Mouse (Mus musculus): ENCODE results near the gene Kif24.
"Not testable (repeated sequence)": the region's sequence is repeated elsewhere in the genome, so short reads cannot be mapped to it uniquely, and the experiment has no call there.

Kif24 gene

GRCm38 (mm10) chr4:41493464-41494116 lies 28.9 kb upstream of the Kif24 start:
- DNase-seq (ENCODE audit: low spot score in 2 of 2), result no peak

GRCm38 (mm10) chr4:41492951-41493350 lies 28.3 kb upstream of the Kif24 start:
- no peak for DNase-seq (ENCODE audit: low spot score in 2 of 2)

- no peak for DNase-seq (ENCODE audit: low spot score in 2 of 2)
These were observed 16.9 kb upstream of the Kif24 start for GRCm38 (mm10) chr4:41481601-41482017.

GRCm38 (mm10) chr4:41480254-41480653 lies 15.6 kb upstream of the Kif24 start:
- DNase-seq (ENCODE audit: low spot score in 2 of 2), result no peak

- DNase-seq (ENCODE audit: low spot score in 2 of 2), result no peak
These were observed 14.7 kb upstream of the Kif24 start for GRCm38 (mm10) chr4:41479456-41479804.

DNA sequence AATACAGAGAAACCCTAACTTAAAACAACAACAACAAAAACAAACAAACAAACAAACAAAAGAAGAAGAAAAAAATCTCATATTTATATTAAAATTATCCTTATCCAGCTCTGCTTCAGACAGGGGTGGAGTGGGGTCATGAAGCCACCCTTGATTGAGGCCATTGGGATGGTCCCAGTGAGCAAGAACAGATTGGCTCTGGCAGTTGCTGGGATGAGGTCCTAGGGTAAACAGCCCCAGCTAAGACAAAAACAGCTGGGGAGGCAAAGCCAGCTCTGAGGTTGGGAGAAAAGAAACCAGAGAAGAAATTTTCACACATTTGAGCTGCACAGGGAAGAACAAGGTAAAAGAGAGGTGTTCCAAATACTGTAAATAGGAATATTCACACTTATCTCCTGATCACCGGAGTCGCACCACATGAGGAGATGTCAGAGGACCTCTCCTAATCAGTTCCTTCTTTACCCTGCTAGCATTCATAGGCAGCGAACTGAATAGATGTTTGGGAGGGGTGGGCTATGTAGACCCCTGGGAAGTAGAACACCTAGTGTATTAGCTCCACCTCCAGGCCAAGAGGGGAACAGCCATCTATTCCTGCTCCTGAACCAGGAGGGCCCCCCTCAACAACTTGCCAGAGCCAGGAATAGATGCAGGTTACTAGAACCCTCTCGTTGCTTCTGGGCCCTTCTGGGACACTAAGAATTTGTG lies 14.2 kb upstream of the Kif24 start:
- no peak for DNase-seq (ENCODE audit: low spot score in 2 of 2)

GRCm38 (mm10) chr4:41477648-41478160 lies 13.0 kb upstream of the Kif24 start:
- DNase-seq (ENCODE audit: low spot score in 2 of 2), result no peak

- no peak for DNase-seq (ENCODE audit: low spot score in 2 of 2)
These were observed 6.7 kb upstream of the Kif24 start for GRCm38 (mm10) chr4:41471384-41471689.

- DNase-seq (ENCODE audit: low spot score in 2 of 2), result no peak
These were observed 6.1 kb upstream of the Kif24 start for GRCm38 (mm10) chr4:41470684-41471383.

GRCm38 (mm10) chr4:41470051-41470683 lies 5.5 kb upstream of the Kif24 start:
- no peak for DNase-seq (ENCODE audit: low spot score in 2 of 2)

DNA sequence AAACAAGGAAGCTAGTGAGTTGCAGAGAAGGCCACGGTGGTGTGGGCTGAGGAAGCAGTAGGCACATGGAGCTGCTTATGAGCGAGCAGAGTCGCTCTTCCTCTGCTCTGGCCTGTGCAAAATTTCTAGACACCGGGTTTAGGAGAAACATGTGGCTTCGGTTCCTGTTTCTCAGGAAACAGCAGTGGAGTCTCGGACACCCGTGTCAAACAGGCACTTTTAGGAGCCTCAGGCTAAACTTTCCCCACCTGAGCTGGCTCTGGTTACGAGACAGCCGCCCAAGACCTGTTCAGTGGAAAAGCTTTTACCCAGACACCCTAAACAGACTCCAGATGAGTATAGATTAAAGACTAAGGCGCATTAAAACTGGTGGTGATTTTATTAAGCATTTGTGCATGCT lies 4.5 kb upstream of the Kif24 start:
- DNase-seq (ENCODE audit: low spot score in 2 of 2), result no peak

DNA sequence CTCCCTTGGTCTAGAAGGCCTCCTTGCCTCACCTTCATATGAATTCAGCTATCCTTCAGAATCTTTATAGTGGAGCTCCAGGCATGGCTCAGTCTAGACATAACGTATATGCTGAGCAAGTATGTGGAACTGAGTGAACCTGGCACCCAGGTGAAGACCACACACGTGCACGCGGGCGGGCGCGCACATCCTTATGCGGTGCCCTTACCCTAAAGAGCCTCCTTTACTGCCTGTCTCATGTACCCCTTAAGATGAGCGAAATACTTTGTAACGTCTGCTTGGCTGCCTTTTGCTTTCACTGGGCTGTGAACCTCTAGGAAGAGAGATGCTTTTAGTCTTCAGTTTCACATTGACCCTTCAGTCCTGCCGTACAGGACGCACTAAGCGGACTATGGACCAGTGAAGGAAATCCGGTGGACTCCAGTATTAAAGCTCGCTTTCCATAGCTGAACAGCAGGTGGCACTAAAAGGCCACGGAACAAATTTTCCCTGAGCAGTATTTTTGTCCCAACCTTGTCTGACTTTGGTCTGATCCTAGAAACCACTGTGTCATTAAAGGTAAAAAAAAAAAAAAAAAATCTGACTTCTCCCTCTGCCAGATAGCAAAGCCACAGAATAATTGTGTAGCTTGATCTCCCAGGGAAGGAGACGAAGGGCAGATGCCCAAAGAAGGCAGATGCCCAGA lies 3.9 kb upstream of the Kif24 start:
- DNase-seq (ENCODE audit: low spot score in 2 of 2), result peak; percentile 24 to 38

DNA sequence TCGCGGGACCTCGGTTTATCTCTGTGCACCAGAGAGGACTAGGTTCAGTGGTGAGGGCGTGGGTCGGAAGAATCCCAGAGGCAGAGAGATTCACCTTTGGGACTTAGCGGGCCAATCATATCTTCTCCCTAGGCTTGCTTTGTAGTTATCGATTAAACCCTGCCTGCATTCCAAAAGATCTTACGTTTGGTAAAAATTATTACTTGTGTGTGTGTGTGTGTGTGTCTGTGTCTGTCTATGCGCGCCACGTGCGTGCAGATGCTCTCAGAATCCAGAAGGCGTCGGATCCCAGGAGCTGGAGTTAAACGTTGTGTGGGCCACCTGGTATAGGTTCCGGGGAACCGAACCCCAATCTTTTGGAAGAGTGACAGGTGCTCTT lies 589 bp upstream of the Kif24 start:
- no peak for DNase-seq (ENCODE audit: low spot score in 2 of 2)

DNA sequence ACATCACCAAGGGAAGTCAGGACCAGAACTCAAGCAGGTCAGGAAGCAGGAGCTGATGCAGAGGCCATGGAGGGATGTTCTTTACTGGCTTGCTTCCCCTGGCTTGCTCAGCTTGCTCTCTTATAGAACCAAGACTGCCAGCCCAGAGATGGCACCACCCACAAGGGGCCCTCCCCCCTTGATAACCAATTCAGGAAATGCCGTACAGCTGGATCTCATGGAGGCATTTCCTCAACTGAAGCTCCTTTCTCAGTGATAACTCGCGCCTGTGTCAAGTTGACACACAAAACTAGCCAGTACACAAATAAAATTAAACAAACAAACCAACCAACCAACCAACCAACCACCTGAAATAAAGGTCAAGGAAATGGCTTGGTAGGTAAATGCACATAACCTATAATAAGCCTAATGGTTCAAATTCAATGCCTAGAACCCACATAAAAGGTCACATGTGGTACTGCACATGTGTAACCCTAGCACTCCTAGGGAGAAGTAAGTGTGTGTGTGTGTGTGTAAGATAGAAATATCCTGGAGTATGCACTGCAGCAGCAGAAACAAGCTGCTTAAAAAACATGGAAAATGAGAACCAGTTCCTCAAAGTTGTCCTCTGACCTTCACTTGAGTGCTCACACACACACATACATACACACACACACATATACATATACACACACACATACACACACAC lies 1.5 kb downstream of the Kif24 start:
- DNase-seq (ENCODE audit: low spot score in 2 of 2), result not testable (repeated sequence)

DNA sequence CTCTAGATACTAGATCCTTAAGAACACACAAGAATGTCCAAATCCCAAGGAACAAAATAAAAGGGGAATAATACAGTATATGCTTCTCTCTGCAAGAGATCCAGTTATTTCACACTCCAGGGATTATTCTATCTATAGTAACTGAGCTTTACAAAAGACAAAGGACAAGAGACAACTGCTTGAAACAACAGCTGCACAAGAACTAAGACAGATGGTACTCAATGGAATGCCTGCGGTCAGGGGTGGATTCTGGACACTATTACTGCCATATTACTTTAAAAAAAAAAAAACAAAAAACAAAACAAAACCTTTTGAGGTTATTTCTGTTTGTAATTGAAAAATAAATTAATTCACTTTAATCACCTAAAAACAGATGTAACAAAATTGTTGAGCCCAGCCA lies 4.0 kb downstream of the Kif24 start:
- DNase-seq (ENCODE audit: low spot score in 2 of 2), result no peak

DNA sequence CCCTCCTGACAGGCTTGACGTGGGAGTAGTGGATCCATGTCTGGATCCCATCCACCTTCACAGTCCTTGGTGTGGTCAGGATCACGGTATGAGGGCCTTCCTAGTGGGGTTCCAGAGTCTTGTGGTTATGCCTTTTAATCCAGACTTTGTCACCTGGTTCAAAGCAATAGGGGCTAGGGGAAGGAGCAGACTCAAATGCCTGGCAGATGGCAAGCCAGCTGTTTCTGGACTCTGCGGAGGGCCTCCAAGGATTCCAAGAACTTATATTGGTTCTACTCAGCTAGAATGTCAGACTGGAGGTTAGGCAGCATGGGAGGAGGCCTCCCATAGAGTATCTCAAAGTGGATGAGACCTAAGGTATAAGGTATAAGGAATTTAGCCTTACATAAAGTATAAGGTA lies 17.1 kb downstream of the Kif24 start:
- DNase-seq (ENCODE audit: low spot score in 2 of 2), result no peak

DNA sequence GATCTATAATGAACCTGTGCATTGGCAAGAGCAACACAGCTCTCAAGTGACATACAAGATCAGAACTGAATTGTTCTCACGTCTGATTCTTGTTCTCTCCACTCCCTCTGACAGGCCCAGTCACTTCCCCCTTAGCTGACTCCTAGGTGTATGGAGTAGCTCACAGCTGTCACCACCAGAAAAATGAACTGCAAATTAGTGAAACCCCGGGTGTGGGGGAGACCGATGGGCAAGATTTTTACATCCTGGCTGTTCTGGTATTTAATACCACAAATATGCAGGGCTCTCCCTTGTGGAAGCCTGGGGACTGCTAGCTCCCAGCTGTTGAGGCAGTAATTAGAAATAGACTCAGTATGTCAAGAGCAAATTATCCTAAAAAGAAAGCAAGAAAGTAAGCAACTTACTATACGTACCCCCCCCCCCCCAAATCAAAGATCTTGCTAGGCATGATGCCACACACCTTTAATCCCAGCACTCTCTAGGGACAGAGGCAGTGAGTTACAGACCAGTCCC lies 21.8 kb downstream of the Kif24 start:
- no peak for DNase-seq (ENCODE audit: low spot score in 2 of 2)

- no peak for DNase-seq (ENCODE audit: low spot score in 2 of 2)
These were observed 25.8 kb downstream of the Kif24 start for GRCm38 (mm10) chr4:41438931-41439330.

DNA sequence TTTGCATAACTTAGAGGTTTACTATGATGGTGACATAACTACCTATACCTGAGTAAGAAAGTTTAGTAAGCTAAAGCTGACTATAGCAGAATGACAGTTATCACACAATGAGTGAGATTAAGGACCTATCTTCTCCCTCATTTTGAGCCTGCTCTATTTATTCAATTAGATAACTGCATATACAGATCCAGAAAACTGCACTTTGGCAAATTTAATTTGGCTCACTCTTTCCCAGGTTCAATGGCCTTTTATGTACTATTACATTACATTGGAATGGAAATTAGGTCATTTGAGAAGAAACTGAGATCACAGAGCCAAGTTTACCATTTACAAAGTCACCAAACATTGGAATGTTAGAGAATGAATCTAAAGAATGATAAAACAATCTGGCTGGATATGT lies 47.7 kb downstream of the Kif24 start:
- no peak for DNase-seq (ENCODE audit: low spot score in 2 of 2)

GRCm38 (mm10) chr4:41409341-41409740 lies 55.3 kb downstream of the Kif24 start:
- DNase-seq (ENCODE audit: low spot score in 2 of 2), result no peak

- no peak for DNase-seq (ENCODE audit: low spot score in 2 of 2)
These were observed 57.3 kb downstream of the Kif24 start for GRCm38 (mm10) chr4:41407353-41407752.
